Mouse (Mus musculus): Measurements from ENCODE around the gene Lhx8. TPM values are rescaled to one million over a fixed set of nuclear protein-coding genes. Genes with fewer than 3 reads are reported as not detected.

Lhx8 gene
- not detected in 2 replicates for polyA plus RNA-seq (2012; ENCODE audit: low replicate concordance)

GRCm38 (mm10) chr3:154330181-154331002 is at the start of gene Lhx8:
Lhx8 (minus strand) TSS chr3:154330659.

All from leukemia stem cell, adult 10-12 weeks (primary cell).